Mouse (Mus musculus) brain, embryonic 14.5 days (tissue): Measurements from ENCODE around the gene Lrrc56.

Experiments used
- CTCF ChIP-seq: fragments of 200-500 bp; IDR thresholded peaks from 2 replicates; pipeline ENCODE4 v1.5.1; 2012; ENCODE audit warnings: inconsistent platforms, mild to moderate bottlenecking, moderate library complexity, borderline replicate concordance; ENCODE audit not compliant: insufficient read depth, insufficient read length; ENCODE audit errors: extremely low read depth
- POLR2A ChIP-seq: fragments of 200-500 bp; IDR thresholded peaks from 2 replicates; pipeline ENCODE4 v1.6.1; 2012; ENCODE audit warnings: mild to moderate bottlenecking, inconsistent platforms, borderline replicate concordance; ENCODE audit not compliant: poor library complexity, insufficient read depth, insufficient read length, severe bottlenecking; ENCODE audit errors: extremely low read depth

DNA sequence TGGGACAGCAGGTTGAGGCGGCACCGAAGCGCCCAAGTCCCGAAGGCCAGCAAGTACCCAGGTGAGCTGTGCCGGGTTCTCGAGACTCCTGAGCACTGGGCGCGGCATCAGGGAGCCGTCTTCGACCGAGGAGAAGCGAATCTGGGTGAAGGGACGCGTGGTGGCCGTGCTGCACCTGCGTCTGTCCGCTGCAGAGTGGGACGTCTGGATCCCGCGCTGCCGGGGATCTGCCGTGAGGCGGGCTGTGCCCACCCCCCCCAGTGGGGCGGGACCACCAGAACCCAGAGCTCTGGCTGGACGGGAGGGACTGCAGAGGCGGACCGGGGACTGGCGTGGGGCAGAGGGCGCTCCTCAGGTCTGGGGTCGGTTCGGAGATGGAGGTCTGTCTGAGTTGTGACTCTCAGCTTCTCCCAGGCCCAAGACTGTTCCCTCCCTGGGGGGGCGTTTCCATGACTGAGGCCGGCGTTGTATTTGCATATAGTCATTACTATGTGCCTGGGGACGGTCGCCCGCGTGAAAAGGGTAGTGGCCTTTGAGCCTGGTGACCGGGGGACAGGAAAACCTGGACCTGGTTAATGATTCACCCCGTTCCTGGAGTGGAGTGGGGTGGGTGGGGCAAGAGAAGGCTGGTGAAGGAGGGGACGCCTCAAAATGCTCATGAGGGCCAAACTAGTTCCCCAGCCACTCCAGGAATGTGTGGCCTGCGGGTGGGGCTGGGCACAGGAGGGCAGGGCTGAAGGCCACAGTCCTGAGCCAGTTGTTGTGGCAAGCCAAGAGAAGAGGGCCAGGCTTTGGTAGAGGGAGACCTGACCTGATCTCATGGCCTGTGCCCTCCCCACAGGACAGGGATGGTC, 22.1 kb downstream of the Lrrc56 start:
- TF ChIP-seq POLR2A (0 out of 2 replicates have a peak, but pooled peaks have one; percentile 7), CTCF (no peak)
